Mouse (Mus musculus) hematopoietic stem cell, adult 5-6 weeks (primary cell): ENCODE data around the gene Igfbp4. TPM values are rescaled to one million over a fixed set of nuclear protein-coding genes. Genes with fewer than 3 reads are reported as not detected.

Experiments used
- ATAC-seq, 2 experiments: fragments of 125-278 bp in 1 of 2; replicated peaks in 1 of 2; 2 replicates each; pipeline ENCODE4 v1.8.0; 2016 to 2017; ENCODE audit warnings: inconsistent platforms in 2 of 2, mild to moderate bottlenecking in 2 of 2, moderate number of reproducible peaks in 2 of 2, low read depth in 1 of 2, moderate TSS enrichment in 1 of 2; ENCODE audit not compliant: low FRiP score in 2 of 2, poor library complexity in 2 of 2, severe bottlenecking in 2 of 2, insufficient read depth in 1 of 2, low TSS enrichment in 1 of 2
- total RNA-seq: library from RNA; stranded (forward); fragments of 172-1452, 232-1000 nt; gene quantifications from 2 replicates; pipeline ENCODE4 v1.2.3, GENCODE M21; 2017

Gene Igfbp4
- total RNA-seq, 1 experiment from 2014 or later = 168 TPM

DNA sequence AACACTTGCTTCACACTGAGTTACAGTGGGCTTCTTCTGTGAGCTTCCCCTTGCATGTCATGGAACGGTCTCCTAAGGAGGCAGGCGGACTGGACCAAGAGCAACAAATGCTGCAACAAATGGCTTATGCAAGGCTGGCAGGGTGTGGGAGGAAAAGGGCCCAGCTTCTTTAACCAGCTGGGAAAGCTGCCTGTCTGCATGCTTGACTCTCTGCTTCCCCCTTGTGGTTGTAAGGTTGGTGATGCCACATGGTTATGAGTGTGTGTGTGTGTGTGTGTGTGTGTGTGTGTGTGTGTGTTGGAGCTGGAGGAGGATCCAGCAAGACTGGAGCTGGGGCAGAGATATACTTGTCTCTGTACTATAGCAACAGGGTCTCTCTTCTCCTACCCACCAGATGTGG lies 24.9 kb downstream of the Igfbp4 start:
- ATAC-seq = peak; percentile 71 to 83; a peak in 3 of 4 replicates

DNA sequence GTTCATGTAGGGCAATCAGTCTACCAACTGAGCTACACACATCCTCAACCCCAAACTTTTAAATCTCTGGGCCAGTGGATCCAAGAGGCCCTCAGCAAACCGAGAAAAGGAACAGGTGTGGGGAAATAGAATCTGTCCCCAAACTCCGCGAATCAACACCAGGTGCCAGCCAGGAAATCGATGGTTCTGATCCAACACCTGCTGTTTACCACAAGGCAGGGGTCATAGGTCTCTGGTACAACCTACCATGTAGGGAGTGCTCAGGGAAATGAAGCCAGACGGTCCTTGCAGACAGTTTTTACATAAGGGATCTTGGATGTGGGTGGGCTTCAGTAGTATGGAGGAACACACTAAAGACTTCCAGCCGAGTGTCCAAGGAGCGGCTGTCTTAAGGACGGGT lies 26.5 kb downstream of the Igfbp4 start:
- ATAC-seq = no peak

DNA sequence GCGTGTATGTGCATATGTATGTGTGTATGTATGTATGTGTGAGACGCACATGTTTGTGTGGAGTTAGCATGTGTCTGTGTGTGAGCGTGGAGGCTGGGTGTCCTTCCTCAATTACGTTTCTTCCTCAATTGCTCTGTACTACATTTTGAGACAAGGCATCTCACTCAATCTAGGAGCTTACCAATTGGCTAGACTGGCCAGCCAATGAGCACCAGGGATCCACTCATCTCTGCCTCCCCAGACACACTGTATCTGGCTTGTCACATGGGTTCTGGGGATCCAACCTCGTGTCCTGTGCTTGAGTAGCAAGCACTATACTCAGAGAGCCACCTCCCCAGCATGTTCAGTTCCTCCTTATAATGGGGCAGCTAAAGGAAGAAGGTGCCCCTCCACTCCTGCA lies 27.4 kb downstream of the Igfbp4 start:
- ATAC-seq = peak; percentile 33 to 38; a peak in 1 of 4 replicates

DNA sequence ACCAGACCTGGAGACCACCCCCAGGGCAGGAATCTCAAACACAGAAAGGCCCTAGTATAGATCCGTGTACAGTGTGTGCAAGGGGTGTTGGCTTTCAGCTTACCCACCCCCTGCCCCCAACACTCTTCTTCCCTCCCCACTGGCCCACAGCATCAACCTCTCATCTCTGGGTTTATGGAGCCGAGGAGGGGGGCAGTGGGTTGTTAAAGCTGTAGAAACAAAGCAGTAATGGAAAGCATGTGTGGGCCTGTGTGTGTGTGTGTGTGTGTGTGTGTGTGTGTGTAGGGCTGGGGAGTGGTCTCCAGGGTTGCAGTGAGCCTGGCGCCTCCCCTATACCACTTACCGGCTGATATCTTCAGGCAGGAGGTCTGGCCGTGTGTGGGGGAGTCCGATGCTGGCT lies 30.8 kb downstream of the Igfbp4 start:
- ATAC-seq = no peak

DNA sequence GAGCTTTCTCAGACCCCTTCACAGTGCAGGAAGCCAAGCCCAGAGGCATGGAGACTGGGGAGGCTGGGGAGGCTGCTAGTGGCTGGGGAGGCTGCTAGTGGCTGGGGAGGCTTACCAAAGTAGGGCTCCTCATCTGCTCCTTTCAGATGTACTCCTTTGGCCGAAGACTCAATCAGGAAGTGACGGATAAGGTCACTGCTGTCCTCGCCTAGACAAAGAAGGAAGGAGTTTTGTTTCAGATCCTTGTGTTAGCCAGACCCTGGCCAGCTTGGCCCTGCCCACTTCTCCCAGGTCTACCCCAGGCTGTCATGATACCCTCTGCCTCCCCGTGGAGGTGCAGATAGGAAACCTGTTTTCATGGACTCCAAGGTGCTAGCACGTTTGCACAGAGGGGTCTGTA lies 32.7 kb downstream of the Igfbp4 start:
- no peak for ATAC-seq

DNA sequence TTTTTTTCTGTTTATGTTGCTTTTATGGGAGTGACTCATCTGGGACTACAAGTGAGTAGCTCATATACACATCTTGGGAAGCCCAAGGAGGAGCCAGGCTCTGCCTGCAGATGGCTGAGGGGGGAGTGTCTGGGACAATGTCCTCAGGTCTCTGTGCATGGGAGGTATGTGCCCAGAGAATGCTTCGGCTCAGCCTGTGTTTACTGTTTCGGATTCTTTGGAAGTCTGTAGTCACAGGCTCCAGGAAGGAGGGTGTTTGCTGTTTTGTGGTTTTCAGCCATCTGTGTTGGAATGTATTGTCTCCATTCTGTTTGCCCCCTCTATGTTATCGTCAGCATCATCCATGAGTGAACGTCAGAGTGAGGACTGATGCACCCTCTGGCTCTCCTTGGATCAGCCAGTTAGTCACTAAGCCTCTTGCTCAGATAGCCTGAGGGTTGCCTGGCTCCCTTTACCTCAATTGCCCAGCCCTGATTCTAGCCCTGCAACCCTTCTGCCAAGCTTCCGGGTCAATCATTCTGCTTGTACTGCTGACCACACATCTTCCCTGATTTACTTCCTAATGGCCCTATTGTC lies 35.8 kb downstream of the Igfbp4 start:
- ATAC-seq = no peak

DNA sequence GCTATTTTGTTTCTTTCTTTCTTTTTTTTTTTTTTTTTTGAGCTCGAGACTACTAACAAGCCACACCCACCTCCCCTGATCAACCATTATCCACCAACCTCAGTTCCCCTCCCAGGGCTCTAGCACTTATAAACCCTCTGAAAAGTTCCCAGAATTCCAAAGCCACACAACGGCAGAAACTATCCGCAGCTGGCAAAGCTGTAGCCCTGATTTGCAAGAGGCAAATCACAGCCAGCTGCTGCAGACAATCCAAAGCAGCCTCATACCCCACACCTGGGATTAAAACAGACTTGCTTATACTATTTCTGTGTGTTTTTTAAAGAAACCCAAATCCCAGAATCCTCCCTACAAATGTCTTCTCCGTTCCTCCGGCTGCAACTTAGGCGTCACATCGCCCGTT lies 36.8 kb downstream of the Igfbp4 start:
- ATAC-seq = no peak

DNA sequence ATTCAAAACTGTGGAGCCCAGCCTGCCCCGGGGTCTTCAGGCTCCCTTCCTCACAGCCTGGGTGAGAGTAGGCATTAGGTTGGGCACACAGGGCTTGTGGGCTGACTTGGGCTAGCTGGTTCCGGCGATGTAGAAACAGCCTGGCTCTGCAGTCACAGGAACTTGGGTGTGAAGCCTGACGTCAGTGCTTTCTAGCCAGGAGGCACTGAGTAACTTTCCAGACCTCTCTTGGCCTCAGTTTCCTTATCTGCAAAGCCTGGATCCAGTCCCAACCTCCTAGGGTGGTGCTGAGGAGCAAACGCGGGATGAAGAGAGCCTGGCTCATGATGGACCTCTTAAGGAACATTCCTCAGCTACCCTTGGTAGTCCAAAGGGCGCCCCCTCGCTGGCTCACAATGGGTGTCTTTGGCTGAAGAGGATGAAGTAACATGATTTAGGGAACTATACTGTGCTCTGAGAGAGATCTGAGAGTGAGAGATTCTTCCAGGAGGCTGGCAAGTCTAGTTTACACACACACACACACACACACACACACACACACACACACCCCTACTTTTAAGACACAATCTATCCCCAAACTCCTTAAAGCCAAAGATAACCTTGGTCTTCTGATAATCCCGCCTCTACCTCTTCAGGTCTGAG lies 40.0 kb downstream of the Igfbp4 start:
- no peak for ATAC-seq

DNA sequence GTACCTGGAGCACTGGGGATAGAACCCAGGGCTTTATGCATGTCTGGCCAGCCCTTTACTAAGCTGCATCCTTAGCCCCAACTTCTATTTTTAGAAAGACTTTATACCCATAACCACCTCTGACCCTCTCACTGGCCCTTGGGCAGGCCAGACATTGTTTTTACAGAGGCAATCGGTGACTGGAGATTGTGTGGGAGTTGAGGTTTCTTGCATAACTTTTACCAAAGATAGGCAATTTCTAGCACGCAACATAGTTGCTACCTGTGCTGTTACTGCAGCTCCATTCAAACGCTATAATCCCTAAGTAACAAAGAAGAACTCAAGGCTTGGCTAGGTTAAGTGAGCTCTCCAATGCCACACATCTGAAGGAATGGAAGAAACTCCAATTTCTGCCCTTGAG lies 40.5 kb downstream of the Igfbp4 start:
- no peak for ATAC-seq

DNA sequence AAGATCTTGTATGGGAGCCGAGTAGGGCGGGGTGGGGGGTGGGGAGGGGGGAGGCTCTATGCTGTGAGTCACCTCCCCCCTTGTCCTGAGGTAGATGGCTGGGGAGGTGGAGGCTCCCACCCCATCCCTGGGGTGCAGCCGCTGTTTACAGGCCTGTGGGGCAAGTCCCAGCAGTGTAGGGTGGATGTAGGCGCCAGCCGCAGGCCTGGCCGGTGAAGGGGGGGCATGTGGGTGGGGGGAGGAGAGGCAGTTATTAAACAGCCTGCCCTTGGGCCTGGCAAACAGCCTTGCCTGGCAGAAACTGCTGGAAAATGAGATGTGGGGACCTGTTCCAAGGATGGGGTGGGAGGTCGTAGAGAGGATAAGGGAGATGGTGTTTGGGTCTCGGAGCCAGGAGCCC lies 41.1 kb downstream of the Igfbp4 start:
- no peak for ATAC-seq

DNA sequence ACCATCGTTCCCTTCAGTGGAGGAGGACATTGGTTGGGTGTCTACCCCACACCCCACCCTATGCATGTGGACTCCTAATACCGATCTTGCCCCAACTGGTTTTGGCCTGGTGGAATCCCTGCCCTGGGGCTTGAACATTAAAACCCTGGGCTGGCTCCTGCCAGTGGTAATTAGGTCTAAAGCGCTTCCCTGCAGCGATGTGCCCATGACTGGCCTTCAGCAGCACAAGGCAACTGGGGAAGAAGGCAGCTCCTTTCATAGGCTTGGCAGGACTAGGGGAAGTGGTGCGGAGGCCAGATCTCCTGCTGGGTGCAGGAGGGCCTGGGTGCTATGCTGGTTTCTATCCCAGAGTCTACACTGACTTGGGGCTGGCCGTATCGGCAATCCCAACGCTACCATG lies 42.5 kb downstream of the Igfbp4 start:
- ATAC-seq = no peak

DNA sequence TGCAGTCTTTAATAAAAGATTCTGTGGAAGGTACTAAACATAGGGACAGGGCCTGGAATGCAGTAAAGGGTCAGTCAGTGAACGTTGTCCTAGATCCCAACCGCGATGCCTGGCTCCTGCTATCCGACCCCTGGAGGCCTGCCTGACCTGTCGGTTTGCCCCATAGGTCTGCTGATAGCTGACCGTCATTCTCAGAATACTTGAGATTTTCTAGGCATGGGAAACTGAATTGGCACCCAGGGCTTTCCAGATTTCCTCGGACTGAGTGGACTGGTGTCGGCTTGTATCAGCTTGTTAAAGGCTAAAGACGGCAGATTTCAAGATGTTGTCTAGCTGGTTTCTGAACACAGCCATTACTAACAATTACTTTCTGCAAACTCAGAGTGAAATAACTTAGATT lies 43.3 kb downstream of the Igfbp4 start:
- no peak for ATAC-seq

DNA sequence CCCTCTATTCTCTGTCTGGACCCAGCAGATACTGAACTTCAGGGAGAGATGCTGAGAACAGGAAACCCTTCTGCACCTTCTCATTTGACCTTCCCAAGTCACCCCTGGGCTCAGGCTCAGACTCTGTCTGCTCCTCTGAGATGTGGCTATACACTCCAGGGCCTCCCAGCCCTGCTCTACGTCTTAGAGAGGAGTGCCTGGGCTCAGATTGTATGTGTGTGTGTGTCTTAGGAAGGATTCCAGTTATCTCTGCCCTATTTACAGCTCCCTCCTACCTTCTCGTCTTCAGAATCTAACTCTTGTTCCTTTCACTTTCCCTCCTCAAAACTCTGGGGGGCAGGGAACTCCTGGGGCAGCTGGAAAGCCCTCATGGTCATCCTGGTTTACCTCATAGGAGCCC lies 47.4 kb downstream of the Igfbp4 start:
- ATAC-seq = no peak

DNA sequence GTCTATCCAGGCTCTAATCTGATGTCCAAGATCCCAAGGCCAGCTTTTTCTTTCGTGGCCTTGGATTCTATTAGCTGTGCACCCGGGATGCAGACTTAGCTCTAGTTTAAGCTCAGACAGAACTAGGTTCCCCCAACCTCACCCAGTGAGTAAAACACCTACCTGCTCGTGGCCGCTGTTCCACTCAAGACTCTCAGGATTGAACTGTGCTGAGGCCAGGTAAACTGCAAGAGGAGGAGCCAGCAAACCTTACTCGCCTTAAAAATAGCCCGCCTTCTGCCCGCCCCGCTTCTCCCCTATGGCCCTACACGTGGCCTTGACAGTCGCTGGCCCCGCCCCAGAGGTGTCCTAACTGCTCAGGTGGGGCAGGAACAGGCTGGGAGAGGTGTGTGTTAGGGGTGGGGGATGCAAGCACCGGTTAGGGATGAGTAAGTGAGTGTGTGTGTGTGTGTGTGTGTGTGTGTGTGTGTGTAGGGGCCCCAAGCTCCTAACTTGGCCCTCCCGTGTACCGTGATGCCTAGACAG lies 48.1 kb downstream of the Igfbp4 start, which contains the start of gene Tns4:
Tns4 (minus strand) TSS at position 230 of the 525 bp plus-strand sequence.
- no peak for ATAC-seq

DNA sequence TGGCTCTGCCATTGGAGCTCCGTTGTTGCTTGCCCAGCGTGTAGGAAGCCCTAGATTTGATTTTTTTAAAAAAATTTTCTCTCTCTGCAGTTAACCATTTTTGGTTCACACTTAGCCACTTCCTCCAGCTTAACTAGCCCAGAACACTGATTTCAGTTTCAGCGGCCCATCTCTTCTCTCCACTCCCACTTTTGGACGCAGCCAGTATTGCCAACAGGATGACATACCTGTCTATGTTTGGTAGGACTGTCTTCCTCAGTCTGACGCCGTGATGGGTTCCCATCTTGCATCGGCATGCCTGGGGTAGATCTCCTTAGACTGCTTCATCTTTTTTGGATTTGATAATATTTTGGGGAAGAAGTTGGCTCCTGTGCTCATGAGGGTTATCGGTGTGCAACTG lies 49.3 kb downstream of the Igfbp4 start:
- ATAC-seq = no peak

DNA sequence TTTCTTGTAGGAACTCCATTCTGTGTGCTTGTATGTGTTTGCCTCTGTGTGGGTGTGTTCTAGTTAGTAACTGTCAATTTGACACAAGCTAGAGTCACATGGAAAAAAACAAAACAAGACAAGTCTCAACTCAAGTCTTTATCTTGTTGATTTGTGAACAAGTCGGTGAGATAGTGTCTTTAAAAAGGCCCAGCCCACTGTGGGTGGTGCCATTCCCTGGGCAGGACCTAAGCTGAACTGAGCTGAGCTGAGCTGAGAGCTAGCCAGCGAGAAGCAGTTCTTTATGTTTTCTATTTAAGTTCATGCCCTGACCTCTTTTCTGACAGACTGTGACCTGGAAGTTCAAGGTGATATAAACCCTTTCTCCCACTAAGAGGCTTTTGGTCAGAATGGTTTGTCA lies 50.6 kb downstream of the Igfbp4 start:
- ATAC-seq = no peak

DNA sequence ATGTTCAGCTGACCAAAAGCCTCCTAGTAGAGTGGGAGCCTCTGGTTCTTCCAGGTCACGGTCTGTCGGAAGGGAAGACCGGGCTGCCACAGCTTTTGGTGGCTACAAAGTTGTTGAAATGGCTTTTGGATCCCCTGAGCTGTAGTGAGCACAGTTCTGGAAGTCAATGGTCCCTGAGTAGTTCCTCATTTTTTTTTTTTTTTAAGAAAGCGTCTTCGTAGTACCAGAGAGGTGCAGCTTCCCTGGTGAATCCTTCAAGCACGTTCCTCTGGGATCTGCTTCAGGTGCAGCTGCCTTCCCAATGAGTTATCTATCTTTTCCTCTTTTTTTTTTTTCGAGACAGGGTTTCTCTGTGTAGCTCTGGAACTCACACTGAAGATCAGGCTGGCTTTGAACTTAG lies 52.7 kb downstream of the Igfbp4 start:
- ATAC-seq = no peak

DNA sequence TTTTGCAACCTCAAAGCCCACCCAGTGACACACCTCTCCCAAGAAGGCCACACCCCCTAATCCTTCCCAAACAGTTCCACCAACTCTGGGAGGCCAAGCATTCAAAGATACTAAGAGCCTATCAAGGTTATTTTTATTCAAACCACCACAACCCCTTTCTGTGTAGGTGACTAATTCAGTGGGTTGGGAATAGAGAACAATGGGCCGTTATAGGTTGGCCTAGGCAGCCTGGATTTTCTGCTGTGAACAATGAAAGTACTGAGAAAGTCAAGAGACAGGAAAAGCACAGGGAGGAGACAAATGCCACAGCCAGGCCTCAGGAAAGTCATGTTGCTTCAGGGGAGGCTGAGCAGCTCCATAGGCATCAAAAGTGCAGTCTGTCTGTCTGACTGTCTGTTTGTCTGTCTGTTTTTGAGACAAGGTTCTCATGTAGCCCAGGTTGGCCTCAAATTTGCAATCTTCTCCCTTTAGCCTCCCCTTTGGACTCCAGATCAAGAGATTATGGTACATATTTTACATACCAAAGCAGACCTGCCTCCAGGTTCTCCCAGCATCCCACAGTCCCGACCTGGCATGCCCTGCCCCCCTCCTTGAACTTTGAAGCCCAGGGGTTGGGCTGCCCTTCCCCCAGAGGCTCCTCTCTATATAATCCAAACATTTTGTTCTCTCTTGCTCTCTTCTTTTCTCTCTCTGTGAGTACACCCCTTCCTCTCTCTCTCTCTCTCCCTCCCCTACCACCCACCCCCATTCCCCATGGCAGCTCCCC lies 54.0 kb downstream of the Igfbp4 start:
- ATAC-seq = no peak
